Mouse (Mus musculus) C2C12 (cell line): ENCODE measurements around the gene Mfsd2a. TPM values are rescaled to one million over a fixed set of nuclear protein-coding genes. Genes with fewer than 3 reads are reported as not detected.

Source experiments
- H3K27me3 ChIP-seq: one replicate; pipeline ENCODE4 v1.6.1; 2011; ENCODE audit not compliant: control insufficient read depth, insufficient read depth, insufficient read length
- H3K36me3 ChIP-seq: one replicate; pipeline ENCODE4 v1.6.1; 2011; ENCODE audit not compliant: control insufficient read depth, insufficient read depth
- H3K4me3 ChIP-seq: one replicate; pipeline ENCODE4 v1.5.1; 2011; ENCODE audit warnings: mild to moderate bottlenecking, control low read depth; ENCODE audit not compliant: poor library complexity, insufficient read depth, severe bottlenecking
- H3K79me2 ChIP-seq: one replicate; pipeline ENCODE4 v1.6.1; 2011; ENCODE audit not compliant: control insufficient read depth, insufficient read depth
- H3K79me3 ChIP-seq: one replicate; pipeline ENCODE4 v1.6.1; 2011; ENCODE audit warnings: low read depth, control low read depth
- H3ac ChIP-seq: one replicate; pipeline ENCODE3; 2011; ENCODE audit warnings: low read depth; ENCODE audit not compliant: control insufficient read depth, insufficient read length
- CEBPB ChIP-seq: IDR thresholded peaks from one replicate; pipeline ENCODE4 v1.6.1; 2011; ENCODE audit warnings: low read depth, mild to moderate bottlenecking, control low read depth, moderate library complexity
- CTCF ChIP-seq: IDR thresholded peaks from one replicate; pipeline ENCODE4 v1.5.1; 2011; ENCODE audit not compliant: control insufficient read depth, insufficient read depth, insufficient read length
- FOSL1 ChIP-seq: IDR thresholded peaks from one replicate; pipeline ENCODE4 v1.8.0; 2011; ENCODE audit warnings: mild to moderate bottlenecking, low read length; ENCODE audit not compliant: poor library complexity, insufficient read depth, severe bottlenecking
- MAX ChIP-seq: IDR thresholded peaks from one replicate; pipeline ENCODE4 v1.6.1; 2011; ENCODE audit warnings: mild to moderate bottlenecking, control low read depth
- MYOD1 ChIP-seq: IDR thresholded peaks from one replicate; pipeline ENCODE4 v1.6.1; 2011; ENCODE audit warnings: low read depth; ENCODE audit not compliant: control insufficient read depth, insufficient read length
- MYOG ChIP-seq: IDR thresholded peaks from one replicate; pipeline ENCODE4 v1.6.1; 2011; ENCODE audit not compliant: control insufficient read depth, insufficient read length; ENCODE audit errors: extremely low read depth
- USF1 ChIP-seq: IDR thresholded peaks from one replicate; pipeline ENCODE4 v1.6.1; 2011; ENCODE audit warnings: low read depth, mild to moderate bottlenecking, control low read depth, moderate library complexity
- polyA plus RNA-seq: library from polyadenylated mRNA; unstranded; fragments of >200 nt; fragmentation: generic; extraction: Trizol; gene quantifications from one replicate; pipeline ENCODE4 v1.2.1, GENCODE M21; 2012; ENCODE audit warnings: missing spikeins

The Mfsd2a gene
- polyA plus RNA-seq, 1 experiment: 8.9 TPM

GRCm38 (mm10) chr4:122922841-122923240 is 38.1 kb downstream of the Mfsd2a start:
- Histone ChIP-seq H3K36me3 (no peaks in the 10 kb centered on the region), H3K27me3 (no peaks in the 10 kb centered on the region), H3K4me3 (no peak overlapping the region), H3K79me2 (no peaks in the 10 kb centered on the region), H3ac (no peak overlapping the region), H3K79me3 (no peaks in the 10 kb centered on the region)
- TF ChIP-seq CEBPB: no peak
- TF ChIP-seq FOSL1: no peak
- no peak for TF ChIP-seq MYOD1
- no peak for TF ChIP-seq CTCF
- no peak for TF ChIP-seq MYOG
- no peak for TF ChIP-seq MAX
- no peak for TF ChIP-seq USF1

GRCm38 (mm10) chr4:122915985-122916384 is 45.0 kb downstream of the Mfsd2a start:
- H3ac ChIP-seq: no peak overlapping the region
- no peaks in the 10 kb centered on the region for H3K27me3 ChIP-seq
- no peaks in the 10 kb centered on the region for H3K36me3 ChIP-seq
- H3K79me2 ChIP-seq: no peaks in the 10 kb centered on the region
- no peak for TF ChIP-seq MYOD1
- TF ChIP-seq FOSL1: no peak
- no peak for TF ChIP-seq MAX
- no peak for TF ChIP-seq USF1
- TF ChIP-seq CEBPB: no peak
- TF ChIP-seq CTCF: no peak
- TF ChIP-seq MYOG: no peak
- H3K4me3 ChIP-seq: no peak overlapping the region
- no peaks in the 10 kb centered on the region for H3K79me3 ChIP-seq

GRCm38 (mm10) chr4:122914186-122914585 is 46.8 kb downstream of the Mfsd2a start:
- Histone ChIP-seq H3K79me3 (no peaks in the 10 kb centered on the region), H3ac (no peak overlapping the region), H3K36me3 (no peaks in the 10 kb centered on the region), H3K27me3 (no peaks in the 10 kb centered on the region), H3K79me2 (no peaks in the 10 kb centered on the region), H3K4me3 (no peak overlapping the region)
- TF ChIP-seq MYOG: no peak
- TF ChIP-seq MAX: no peak
- no peak for TF ChIP-seq CEBPB
- no peak for TF ChIP-seq FOSL1
- TF ChIP-seq CTCF: no peak
- TF ChIP-seq MYOD1: no peak
- TF ChIP-seq USF1: no peak

- Histone ChIP-seq H3K4me3 (no peak overlapping the region), H3K27me3 (no peaks in the 10 kb centered on the region), H3K79me2 (no peaks in the 10 kb centered on the region), H3K79me3 (no peaks in the 10 kb centered on the region), H3K36me3 (no peaks in the 10 kb centered on the region), H3ac (no peak overlapping the region)
- TF ChIP-seq MYOD1 (no peak), FOSL1 (no peak), MAX (no peak), CTCF (no peak), CEBPB (no peak), USF1 (no peak), MYOG (no peak)
These were observed 48.4 kb downstream of the Mfsd2a start for GRCm38 (mm10) chr4:122912613-122913012.

GRCm38 (mm10) chr4:122910577-122910976 is 50.4 kb downstream of the Mfsd2a start:
- H3K79me3 ChIP-seq: no peaks in the 10 kb centered on the region
- no peak overlapping the region for H3ac ChIP-seq
- H3K36me3 ChIP-seq: no peaks in the 10 kb centered on the region
- no peak overlapping the region for H3K4me3 ChIP-seq
- no peaks in the 10 kb centered on the region for H3K79me2 ChIP-seq
- TF ChIP-seq FOSL1 (no peak), CEBPB (no peak), MYOG (no peak), USF1 (no peak), MYOD1 (no peak), MAX (no peak)
- no peaks in the 10 kb centered on the region for H3K27me3 ChIP-seq

GRCm38 (mm10) chr4:122909572-122910189 is 51.3 kb downstream of the Mfsd2a start:
- Histone ChIP-seq H3K27me3 (no peaks in the 10 kb centered on the region), H3K79me3 (no peaks in the 10 kb centered on the region), H3K36me3 (no peaks in the 10 kb centered on the region), H3K4me3 (no peak overlapping the region), H3ac (no peak overlapping the region), H3K79me2 (no peaks in the 10 kb centered on the region)
- no peak for TF ChIP-seq MAX
- TF ChIP-seq FOSL1: no peak
- no peak for TF ChIP-seq CTCF
- TF ChIP-seq MYOD1: no peak
- TF ChIP-seq CEBPB: no peak
